Mouse (Mus musculus): Measurements from ENCODE around the gene A830018L16Rik.

DNA sequence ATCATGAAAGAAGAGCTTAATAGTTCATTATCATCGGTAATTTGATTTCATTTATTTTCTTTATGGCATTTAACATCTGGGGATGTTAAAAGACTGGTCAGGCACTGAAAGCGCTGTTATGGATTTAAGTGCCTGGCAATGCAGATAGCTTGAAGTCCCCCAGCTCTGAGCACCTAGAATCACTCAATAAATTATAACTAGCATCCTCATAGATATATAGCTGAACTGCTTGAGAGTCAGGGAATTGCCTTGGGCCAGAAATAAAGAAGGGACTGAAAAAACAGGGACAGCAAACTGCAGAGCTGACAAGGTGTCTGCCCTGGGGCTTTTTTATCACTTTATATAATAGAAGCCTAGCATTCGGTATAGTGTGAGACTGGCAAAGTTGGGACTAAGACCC is 7.9 kb upstream of the A830018L16Rik start:
- TF ChIP-seq TAL1 (IDR thresholded peaks at IDR 0.05; ENCODE audit: low read length) (no peak), GATA1 (IDR thresholded peaks at IDR 0.05; ENCODE audit: low read length) (no peak)
